Mouse (Mus musculus): ENCODE measurements around the gene Nalcn.
A peak's percentile ranks its signal among the peaks of the same experiment; 100 is the strongest.
"Not testable (repeated sequence)": the region's sequence is repeated elsewhere in the genome, so short reads cannot be mapped to it uniquely, and the experiment has no call there.

Gene Nalcn

DNA sequence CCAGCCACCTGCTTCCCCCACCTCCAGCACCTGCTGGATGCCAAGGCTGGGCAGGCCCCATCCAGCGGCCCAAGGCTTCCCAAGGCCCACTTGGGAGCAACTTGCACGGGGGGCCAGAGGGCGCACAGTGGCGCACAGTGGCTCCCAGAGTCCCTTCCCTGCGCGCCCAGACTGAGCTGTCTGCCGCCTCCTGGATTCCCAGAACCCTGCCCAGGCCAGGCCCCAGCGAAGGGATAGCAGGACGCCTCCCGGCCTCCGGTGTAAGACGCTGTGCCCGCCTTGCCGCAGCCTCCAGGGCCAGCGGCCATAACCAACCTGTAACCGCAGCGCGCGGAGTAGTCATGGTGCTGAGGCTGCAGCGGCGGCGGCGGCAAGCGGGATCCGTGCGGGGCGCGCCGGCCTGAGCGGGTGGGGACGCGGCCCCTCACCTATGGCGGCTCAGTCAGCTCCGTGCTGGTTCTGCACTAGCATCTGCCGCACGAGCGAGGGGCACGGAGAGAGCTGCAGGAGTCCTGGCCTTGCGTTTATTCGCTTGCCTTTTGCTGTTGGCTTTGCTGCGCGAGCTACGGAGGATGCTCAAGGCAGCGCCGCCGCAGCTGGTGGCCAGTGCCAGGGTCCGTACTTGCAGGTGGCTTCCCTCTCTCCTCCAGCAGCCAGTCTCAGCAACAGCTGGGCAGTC, at the start of gene Nalcn:
Gene Nalcn (minus strand): TSS at position 644 of the 679 bp plus-strand sequence.
- DNase-seq, result no peak

DNA sequence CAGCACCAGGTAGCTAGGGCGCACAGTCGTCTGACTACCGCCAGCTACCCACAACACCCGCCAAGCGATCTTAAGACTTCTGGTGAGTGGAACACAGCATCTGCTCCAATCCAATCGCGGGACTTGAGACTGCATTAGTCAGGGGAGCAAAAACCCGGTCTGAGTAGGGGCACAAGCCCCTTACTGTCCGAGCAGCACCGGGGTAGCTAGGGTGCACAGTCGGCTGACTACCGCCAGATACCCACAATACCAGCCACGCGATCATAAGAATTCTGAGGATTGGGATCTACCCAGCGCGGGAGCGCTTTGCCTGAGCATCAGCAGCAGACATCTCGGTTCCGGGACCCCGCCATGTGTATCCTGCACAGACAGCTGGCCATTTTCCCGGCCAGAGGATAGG, 44.1 kb upstream of the Nalcn start:
- DNase-seq, result not testable (repeated sequence)

DNA sequence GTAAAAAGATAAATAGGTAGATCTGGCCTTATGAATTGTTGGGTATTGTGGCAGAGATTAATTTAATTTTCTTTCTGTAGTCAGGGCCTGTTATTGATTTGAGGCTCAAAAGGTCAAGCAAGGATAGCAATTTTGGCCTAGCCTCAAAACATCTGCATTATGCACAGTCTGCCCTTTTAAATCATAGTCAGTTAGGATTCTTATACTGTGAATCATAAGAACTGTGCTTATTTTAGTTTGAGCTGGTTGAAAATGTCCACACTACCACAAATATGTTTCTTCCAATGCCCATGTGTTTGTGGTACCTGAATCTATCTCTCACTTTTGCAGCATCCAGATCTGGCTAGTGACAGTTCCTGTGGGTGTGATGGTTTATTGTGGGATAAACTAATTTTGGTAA, 37.5 kb upstream of the Nalcn start:
- no peak for DNase-seq

DNA sequence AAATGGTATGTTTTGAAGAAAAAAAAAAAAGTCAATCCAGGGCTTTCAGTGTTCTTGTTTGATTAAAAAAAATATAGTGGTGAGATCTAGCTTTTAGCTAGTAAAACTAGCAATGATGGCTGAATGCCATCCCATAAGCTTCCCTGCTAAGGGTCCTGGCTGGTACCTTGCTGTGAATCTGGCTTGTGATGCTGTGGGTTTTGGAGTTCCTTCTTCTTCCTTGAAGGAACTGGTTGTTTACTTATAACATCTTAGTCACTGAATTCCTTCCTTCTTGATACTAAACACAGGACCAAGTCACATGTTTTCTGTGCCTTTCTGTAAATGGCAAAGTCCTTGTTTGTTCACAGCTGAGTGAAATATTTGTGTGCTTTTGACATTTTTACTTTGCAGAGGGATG, 36.3 kb upstream of the Nalcn start:
- DNase-seq, result no peak

DNA sequence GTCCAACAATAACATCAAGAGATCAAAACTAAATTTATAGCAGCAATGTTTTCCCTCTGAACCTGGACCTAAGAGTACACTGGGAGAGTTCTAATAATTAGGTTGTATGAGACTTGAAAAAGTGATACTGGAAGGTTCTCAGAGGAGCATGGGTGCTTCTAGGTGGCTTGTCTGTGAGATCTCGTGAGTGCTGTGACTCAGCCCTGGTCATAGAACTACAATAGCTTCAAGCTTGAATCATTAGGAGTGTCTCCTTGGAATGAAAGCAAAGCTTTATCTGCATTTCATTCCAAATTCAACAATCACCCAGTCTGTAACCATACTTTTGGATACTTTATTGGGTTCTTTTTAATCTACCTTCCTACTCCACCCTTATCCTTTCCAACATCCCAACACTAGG, 35.4 kb upstream of the Nalcn start:
- DNase-seq, result no peak

DNA sequence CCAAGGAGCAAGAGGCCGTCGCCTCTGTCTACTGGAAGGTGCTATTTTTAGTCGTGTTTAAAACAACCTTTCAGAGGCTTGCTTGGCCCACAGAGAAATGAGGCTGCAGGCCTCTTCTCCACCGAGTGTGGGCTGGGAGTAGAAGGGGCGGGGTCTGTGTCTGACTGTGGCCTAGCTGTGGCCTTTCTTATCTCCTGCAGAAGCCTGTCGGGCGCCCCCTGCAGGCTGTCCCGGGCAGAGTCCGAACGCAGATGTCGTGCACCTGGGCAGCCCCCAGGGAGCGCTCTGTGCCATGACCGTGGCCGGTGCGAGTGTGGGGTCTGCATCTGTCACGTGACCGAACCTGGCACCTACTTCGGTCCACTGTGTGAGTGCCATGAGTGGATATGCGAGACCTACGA, 34.1 kb upstream of the Nalcn start:
- DNase-seq, result peak; percentile 1

DNA sequence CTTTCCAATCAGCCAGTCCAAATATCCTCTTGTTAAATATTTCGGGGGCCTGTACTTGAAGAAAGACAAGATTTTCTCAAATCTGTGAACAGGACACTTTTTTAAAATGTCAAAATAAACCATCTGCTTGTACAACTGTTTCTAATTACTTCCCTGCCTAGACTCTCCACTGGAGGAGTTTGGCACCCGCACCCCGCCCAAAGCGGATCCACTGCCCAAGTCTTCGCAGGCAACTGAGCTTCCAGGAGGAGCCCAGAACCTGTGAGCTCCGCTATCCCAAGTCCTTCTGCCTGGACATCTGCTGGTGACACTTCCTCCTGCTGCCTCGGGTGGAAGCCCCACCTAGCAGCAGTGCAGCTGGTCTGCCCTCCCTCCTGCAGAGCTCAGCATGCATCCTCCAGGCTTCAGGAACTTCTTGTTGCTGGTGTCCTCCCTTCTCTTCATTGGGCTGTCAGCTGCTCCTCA, 33.0 kb upstream of the Nalcn start, which contains the start of gene Itgbl1:
Gene Itgbl1 (plus strand): TSS at position 51 of the 465 bp plus-strand sequence.
- no peak for DNase-seq

DNA sequence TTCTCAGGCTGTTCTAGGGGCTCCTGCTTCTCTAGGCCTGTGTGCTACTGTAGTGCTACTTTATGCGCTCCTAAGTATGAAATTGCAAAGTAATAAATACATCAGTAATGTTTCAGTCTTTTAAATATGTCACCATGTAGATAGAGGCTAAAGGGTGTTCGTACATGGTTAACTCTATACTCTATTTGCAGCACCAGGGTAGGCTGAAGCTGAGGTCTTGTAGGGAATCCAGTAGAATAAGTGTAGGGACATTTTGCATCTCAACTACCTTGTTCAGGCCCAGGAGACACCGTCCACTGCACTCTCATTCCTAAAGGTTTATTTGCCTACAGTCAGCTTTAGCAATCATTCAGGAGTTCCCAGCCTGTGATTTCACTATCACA, 227 bp upstream of the Nalcn start:
- no peak for DNase-seq

DNA sequence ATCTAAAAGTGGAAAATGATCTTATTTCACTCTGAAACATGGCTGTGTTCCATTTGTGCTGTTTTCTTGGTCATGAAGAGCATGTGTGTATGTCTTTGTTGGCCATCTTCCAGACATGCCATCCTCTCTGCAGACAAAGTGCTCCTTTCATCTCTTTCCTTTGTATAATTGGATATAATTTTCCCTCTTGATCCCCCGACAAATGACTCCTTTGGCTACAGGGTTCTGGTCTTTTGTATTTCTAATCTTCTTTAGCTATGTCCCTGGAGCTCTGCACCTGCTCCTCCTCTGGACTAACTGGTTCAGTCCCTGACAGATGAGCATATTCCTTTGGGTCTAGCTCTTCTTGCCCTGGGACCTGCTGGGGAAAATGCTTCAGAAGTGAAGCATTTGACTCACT, 4.0 kb downstream of the Nalcn start:
- DNase-seq, result no peak

DNA sequence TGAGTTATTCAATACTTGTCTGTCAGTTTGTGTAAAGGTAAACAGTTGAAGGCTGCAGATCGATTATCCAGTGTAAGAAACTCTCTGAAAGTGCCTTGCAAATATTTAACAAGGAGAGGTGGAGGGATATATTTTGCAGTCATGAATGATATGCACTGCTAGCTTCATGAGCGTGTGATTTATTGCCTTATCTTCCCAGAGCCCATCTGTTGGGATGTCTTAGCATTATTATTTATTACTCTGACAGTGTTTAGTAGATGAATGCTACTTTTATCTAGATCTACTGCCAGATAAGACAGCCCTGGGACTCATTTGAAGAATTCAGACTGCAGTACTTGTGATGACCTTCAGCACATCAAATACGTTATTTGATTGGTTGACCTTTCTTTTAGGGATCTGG, 31.7 kb downstream of the Nalcn start:
- no peak for DNase-seq

DNA sequence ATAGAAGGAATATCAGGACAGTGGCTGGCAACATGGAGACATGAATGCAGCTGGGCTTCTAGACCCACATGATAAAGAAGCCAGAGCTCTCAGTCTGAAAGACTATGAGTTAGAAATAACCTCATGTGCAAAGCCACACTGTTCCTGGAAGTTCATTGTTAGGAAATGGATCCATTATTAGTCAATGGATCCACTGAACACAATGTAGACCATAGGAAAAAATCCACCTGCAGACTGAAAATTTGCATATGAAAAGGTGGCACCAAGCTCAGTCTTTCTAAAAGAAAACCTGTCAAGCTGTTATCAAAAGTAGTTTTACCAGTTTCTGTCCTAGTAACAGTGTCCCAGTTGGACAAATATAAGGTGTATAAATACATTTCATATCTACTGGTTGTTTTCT, 39.5 kb downstream of the Nalcn start:
- DNase-seq, result no peak

DNA sequence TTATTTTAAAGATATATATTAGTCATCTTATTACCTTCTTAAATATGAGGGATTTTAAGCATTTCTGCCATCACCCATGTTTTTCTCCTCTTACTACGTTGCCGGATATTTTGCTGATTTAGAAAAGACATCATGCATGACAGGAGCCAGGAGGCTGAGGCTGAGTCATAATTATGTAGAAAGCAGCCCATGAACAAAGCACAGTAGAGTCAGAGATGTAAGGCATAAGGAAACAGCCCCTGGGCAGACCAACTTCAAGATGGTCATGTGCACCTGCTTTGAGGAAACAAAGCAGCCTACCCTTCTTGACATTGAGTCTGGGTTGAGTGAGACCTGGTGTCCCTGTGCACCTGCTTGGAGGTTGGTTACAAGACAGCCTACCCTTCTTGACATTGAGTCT, 44.5 kb downstream of the Nalcn start:
- DNase-seq, result no peak

DNA sequence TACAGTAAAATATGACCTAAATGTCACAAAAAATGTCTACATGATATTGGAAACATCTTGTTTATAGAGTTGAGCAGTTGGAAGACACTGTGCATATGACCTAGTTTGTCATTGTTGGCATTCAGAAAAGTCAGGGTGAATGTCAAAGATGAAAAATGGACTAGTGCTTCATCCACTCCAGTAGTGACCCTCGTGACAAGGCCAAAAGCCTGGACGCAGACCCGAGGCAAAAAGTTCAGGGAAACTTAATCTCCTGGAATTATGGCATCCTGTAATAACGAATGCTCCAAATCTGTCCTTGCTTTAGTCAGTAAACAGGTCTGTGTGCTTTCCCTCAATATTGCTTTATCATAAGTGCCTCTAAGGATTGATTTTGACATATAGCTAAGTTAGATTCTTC, 51.6 kb downstream of the Nalcn start:
- no peak for DNase-seq

DNA sequence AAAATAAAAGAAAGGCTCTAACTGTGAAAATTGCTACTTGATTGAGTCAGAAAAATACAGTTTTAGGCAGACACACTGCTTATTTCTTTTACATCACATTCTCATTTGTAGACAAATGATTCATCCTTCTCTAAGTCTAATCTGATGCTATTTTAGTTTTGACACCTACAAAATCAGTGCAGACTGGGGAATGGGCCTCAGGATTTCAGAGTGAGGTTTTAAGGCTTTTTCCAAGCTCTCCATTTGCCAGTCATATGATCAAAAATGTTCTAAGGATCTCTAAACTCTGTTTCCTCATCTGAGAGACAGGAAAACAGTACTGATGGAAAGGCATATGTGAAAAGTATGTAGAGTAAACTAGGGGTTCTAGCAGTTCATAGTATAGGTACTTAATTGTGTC, 52.0 kb downstream of the Nalcn start:
- DNase-seq, result no peak

DNA sequence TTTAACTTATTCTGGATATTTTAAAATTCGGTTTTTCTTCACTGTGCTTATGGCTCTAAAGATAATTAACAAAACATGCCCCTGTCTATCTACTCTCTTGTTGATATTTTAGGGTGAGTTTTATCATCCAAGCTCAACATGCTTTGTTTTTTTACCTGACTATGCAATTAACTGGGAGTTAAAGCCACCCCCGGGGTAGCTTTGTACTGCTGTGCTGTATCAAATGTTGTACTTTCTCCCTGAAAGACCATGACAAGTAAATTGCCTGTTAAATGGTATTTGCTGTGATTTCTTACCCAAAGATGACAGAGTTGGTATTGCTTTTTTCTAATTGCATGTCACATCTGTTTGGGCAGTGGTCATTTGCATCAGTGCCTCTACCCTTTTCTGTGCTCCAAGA, 60.3 kb downstream of the Nalcn start:
- no peak for DNase-seq

DNA sequence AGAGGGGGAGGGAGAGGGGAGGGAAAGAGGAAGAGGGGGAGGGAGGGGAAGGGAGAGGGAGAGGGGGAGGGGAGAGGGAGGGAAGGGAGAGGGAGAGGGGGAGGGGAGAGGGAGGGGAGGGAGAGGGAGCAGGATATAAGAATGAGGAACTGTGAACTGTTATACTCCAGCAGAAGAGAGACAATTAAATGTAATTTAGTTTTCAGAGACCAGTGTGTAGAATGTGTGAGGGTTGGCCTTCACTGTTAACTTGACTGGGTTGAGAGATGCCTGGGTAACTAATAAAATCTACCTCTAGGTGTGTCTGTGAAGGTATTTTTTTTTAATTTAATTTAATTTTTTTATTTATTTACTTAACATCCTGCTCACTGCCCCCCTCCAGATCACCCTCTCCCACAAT, 71.4 kb downstream of the Nalcn start:
- DNase-seq, result no peak

DNA sequence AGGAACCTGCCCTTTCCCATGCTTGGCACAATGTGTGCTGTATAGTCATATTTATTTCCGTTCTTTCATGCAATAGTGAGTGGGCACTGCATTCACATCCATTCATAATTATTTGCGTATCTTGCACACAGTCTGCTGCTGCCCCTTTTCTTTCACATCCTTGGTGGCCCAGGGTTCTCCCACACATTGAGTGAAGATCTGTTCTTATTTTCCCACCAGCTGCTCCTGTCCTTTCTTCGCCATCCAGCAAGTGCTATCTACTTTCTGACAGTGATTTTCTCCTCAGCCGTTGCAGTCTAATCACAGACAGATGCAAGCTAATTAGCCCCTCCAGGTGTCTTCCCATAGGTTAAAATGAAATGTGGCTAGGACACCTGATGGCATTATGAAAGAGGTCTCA, 72.0 kb downstream of the Nalcn start:
- no peak for DNase-seq

DNA sequence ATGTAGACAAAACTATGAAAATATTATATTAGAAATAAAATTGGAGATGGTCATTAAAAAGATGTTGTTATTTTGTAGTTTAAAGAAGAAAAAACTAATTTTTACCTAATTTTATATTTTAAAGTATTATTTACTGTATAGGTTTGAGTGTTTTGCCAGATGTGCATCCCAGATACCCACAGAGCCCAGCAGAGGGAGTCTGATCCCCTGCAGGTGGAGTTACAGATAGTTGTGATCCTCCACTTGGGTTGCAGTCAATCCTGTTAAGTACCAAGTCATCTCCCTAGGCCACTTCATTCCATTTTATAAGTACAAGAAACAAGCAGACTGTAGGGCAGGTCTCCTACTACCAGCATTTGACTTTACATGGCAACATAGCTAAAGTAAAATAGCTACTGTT, 84.6 kb downstream of the Nalcn start:
- DNase-seq, result no peak

DNA sequence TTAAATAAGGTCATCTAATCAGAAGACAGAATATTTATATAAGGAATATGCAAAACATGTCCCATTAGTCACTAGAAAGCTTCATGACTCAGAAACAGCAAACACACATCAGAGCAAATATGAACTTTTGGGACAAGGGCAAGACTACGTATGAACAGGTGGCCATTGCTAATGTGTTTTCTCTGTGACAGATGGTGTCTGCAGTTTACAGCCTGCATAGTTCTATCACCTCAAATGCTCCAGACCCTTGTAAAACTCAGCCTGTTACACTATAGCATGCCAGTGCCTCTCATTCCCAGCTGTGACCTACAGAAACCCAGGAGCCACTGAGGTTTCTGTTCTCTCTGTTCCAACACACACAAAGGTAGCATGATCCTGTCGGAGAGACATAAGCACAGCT, 91.3 kb downstream of the Nalcn start:
- DNase-seq, result no peak

DNA sequence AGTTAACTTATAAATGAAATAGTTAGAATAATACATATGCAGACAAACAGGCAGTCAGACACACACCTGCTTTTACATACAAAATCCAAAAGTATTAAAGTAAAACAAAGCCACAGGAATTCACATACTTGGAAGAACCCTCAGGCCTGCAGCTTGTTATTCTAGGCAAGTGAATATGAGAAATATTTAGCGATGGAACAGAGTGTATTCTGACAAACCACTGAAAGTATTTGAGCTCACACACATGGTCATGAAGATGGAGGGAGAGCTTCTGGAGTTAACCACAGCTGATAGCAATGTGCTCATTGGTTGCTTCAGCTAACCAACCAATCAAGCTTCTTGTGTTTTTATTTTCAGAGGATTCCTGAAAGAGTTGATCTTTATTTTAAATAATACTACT, 93.9 kb downstream of the Nalcn start:
- DNase-seq, result no peak

DNA sequence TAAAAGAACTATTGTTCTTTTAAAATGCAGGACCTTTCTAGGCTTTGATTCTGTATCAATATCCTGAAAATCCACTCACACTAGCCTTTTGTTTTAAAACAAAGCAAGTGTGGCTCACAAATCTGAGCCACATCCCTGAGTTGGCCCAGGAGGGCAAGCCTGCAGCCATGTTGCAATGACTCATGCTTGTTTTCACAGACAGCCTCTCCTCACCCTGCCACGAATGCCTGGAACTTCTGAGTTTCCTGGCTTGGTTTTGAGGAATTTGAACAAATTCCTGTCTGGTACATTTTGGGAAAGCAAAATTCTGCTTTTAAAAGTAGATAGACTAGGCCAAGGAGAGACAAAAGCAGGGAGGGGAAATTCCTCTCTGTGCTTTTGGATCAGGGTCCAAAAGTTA, 95.7 kb downstream of the Nalcn start:
- DNase-seq, result no peak

DNA sequence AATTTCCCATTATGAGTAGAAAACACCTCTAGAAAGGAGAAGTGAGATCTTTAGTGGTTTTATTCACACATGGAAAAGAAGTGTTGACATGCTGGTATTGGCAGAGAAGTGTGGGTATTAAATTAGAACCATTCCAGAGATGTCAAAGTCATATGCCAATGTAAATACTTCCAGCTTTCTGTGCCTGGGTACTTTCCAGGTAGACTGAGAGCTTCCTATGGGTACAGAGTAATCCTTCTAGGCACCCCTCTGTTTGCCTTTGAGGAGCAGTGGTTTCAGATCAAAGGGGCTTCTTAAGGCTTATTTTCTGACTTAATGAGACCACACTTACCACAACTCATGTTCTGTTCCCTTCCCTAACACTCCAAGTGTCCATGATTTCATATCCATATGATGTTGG, 97.8 kb downstream of the Nalcn start:
- no peak for DNase-seq

DNA sequence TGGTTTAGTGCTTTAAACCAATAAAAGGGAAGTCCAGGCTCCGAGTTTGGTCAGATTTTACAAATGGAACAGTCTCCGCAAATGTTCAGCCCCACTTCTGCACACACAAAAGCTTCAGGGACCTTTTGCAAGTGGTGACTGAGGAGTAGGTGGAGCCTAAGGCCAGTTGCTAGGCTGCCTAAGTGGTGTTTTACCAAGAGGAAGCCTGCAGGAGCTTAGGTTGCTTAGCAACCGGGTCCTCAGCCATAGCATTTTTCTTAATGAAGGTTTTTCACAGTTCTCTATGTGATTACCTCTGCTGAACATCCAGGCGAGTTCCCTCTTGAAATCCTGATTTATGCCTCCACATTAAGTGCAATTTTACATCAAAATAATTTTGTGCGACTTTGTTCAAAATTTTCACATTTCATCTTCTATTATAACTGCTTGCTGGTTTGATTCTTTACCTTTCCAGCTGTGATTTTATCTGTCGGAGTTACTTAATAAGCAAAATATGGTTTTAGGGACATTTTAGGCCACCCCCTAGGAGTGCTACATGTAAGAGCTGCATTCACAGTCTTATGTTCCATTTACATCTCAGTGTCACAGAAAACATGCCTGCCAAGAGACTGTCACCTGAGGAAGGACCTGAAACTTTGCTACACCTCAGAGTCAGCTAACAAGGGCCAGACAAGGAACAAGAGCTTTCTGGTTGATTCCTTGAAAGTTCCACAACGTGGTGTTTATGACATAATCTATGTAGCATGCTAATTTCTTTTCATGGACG, 113.4 kb downstream of the Nalcn start:
- DNase-seq, result no peak

DNA sequence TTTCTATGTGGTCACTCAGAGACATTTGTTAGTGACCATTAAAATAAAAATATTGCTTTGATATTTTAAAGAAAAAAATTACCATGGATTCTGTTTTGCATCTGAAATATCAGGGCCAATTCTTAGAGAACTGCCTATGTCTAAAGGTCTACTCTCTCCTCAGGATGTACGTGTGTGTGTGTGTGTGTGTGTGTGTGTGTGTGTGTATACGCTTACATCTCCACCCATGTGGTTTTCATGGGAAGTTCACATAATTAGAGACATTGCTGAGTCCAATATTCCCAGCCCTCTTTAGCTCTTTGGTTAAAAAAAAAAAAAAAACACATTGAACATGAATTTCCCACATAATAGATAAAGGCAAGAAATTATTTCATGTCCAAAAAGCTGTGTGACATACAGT, 114.0 kb downstream of the Nalcn start:
- DNase-seq, result no peak

DNA sequence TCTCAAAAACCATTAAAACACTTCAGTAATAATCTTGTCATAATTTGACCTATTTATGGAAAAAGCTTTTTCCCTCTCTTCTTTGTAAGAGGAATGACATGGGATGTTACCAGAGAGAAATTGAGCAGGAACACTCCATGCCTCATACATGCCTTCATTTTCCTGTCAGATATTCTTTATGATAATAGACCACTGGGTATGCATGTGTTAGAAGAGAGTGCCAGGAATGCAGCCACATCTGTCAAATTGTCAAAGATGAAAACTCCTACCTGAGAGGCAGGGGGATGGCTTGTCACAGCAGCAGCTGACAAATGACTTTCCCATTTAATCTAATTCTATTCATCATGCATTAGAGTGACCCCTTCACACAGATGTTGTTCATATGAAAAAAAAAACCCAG, 131.4 kb downstream of the Nalcn start:
- DNase-seq, result no peak

Measured in thymus, postnatal 25 days (tissue).